Mouse (Mus musculus): ENCODE results near the gene Abcg4. TPM values are rescaled to one million over a fixed set of nuclear protein-coding genes. Genes with fewer than 3 reads are reported as not detected.

Gene Abcg4
- total and polyA plus RNA-seq, 3 experiments = 0.23 to 1.1 (median 0.72) TPM

DNA sequence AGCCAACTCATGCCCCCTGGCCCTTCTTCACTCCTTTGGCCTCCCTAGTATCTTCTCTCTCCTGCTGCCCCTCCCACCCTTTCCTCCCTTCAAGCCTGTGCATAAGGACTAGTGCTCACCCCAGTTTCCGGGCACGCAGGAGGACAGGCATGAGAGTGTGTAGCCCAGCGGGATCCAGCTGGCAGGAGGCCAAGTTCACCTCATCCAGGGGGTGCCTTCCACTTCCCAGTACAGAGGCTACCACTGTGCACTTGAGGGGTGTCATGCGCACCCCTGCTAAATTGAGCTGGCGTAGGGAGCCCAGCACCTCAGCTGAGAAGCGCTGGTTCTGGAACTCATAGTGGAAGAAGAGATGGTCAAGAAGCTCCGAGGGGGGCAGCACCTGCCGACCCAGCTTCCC is 32.2 kb downstream of the Abcg4 start:
- DNase-seq (ENCODE audit: extremely low read depth) = no peak
- TF ChIP-seq SMC3 (IDR thresholded peaks at IDR 0.05; ENCODE audit: low read depth, low read length) (no peak), MEF2A (IDR thresholded peaks at IDR 0.05; ENCODE audit: borderline replicate concordance, low read depth, low read length) (no peak)
- Histone ChIP-seq H3K36me3 (replicated peaks in 1 of 2; ENCODE audit: control insufficient read depth in 1 of 2, insufficient read depth in 1 of 2, low read length in 1 of 2) (peaks cover 16 to 77% of the 10 kb centered on the region in 2 experiments), H3K27ac (ENCODE audit: insufficient read depth, low read depth) (no peak overlapping the region), H3K4me3 (replicated peaks in 1 of 3; ENCODE audit: low read depth in 2 of 3, low read length in 2 of 3, poor library complexity in 1 of 3) (no peak overlapping the region), H3K27me3 (replicated peaks) (no peaks in the 10 kb centered on the region), H3K9ac (ENCODE audit: insufficient read depth, low read depth) (no peak overlapping the region), H3K4me2 (ENCODE audit: insufficient read depth, low read depth, poor library complexity, severe bottlenecking) (no peak overlapping the region), H3K79me2 (replicated peaks; ENCODE audit: control insufficient read depth, extremely low read depth, insufficient read depth, poor library complexity, severe bottlenecking) (no peaks in the 10 kb centered on the region), H3K4me1 (ENCODE audit: control insufficient read depth in 1 of 2, insufficient read depth in 2 of 2) (peaks cover 2 to 20% of the 10 kb centered on the region in 2 experiments; a peak in 2 of 4 replicates), H3K9me3 (replicated peaks; ENCODE audit: low read length) (no peaks in the 10 kb centered on the region)
- dilution Hi-C loops (cut with MboI; ENCODE audit: extremely low pct_ligation_motif_present, extremely low pct_unique_long_range_greater_than_20kb, low sequenced_read_pairs) = no loop called here
- in situ Hi-C loops (cut with MboI; ENCODE audit: low pct_ligation_motif_present, low pct_unique_long_range_greater_than_20kb, low sequenced_read_pairs) = no loop called here

DNA sequence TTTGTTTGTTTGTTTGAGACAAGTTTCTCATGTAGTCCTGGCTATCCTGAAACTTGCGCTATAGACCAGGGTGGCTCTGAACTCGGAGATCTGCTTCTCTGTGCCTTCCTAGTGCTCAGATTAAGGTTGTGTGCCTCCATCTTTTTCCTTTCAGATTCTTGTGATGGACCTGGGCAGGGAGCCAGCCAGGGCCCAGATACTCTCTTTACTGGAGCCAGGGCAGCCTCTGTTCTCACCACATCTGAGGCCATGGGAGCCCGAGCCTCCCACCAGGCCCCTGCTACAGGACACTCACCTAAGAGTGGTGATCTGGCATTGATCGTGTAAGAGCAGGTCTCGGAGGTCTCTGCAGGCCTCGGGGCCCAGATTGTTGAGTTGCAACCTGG is 33.3 kb downstream of the Abcg4 start:
- dilution Hi-C loops (cut with MboI; ENCODE audit: extremely low pct_ligation_motif_present, extremely low pct_unique_long_range_greater_than_20kb, low sequenced_read_pairs) = no loop called here
- no peak overlapping the region for H3K4me3 ChIP-seq (replicated peaks in 1 of 3; ENCODE audit: low read depth in 2 of 3, low read length in 2 of 3, poor library complexity in 1 of 3)
- no peak for DNase-seq (ENCODE audit: extremely low read depth)
- TF ChIP-seq EP300 (IDR thresholded peaks at IDR 0.05; ENCODE audit: low read length) (no peak), CHD1 (IDR thresholded peaks at IDR 0.05; ENCODE audit: low read depth, low read length) (no peak), USF1 (IDR thresholded peaks at IDR 0.05; ENCODE audit: low read depth, low read length) (no peak), ZNF384 (IDR thresholded peaks at IDR 0.05; ENCODE audit: low read depth, low read length) (no peak)
- peaks cover 2 to 20% of the 10 kb centered on the region in 2 experiments; a peak in 2 of 4 replicates for H3K4me1 ChIP-seq (ENCODE audit: control insufficient read depth in 1 of 2, insufficient read depth in 2 of 2)
- no peaks in the 10 kb centered on the region for H3K9me3 ChIP-seq (replicated peaks; ENCODE audit: low read length)
- H3K27me3 ChIP-seq (replicated peaks) = no peaks in the 10 kb centered on the region
- H3K36me3 ChIP-seq (replicated peaks in 1 of 2; ENCODE audit: control insufficient read depth in 1 of 2, insufficient read depth in 1 of 2, low read length in 1 of 2) = peaks cover 16 to 69% of the 10 kb centered on the region in 2 experiments
- H3K79me2 ChIP-seq (replicated peaks; ENCODE audit: control insufficient read depth, extremely low read depth, insufficient read depth, poor library complexity, severe bottlenecking) = no peaks in the 10 kb centered on the region
- in situ Hi-C loops (cut with MboI; ENCODE audit: low pct_ligation_motif_present, low pct_unique_long_range_greater_than_20kb, low sequenced_read_pairs) = no loop called here
- H3K4me2 ChIP-seq (ENCODE audit: insufficient read depth, low read depth, poor library complexity, severe bottlenecking) = no peak overlapping the region
- H3K9ac ChIP-seq (ENCODE audit: insufficient read depth, low read depth) = no peak overlapping the region
- no peak overlapping the region for H3K27ac ChIP-seq (ENCODE audit: insufficient read depth, low read depth)

DNA sequence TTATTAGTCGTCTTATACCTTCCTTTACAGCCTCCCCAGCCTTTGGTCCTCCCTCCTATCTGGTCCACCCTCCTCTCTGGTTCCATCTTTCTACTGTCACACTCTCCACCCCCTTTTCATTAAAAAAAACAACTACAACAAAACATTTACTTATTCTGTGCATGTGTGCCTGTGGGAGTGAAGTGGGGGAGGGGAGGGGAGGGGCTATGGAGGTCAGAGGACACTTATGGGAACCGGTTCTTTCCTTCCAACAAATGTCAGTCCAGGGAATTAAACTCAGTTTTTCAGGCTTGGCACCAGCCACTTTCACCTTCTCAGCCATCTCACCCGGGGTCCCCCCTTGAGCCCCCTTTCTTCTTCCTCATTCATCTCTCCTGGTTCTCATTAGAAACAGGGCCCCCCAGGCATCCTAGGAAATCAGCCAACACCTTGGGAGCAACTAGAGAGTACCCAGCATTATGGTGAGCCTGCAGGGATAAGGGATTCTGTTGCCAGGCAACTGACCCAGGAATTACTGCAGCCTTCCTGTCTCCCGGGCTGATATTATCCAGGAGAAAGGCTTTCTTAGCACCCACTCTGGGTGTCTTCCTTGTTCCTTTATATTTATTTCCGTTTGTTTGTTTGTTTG is 33.8 kb downstream of the Abcg4 start:
- TF ChIP-seq ZMIZ1 (IDR thresholded peaks at IDR 0.05; ENCODE audit: low read depth, low read length) = no peak
- no peak for TF ChIP-seq GABPA (IDR thresholded peaks at IDR 0.05; ENCODE audit: insufficient replicate concordance, low read depth, low read length)
- no peak for TF ChIP-seq EP300 (IDR thresholded peaks at IDR 0.05; ENCODE audit: low read length)
- no peak for TF ChIP-seq CTCF (conservative IDR thresholded peaks at IDR 0.05 in 1 of 2, IDR thresholded peaks at IDR 0.05 in 1 of 2; ENCODE audit: low read depth in 2 of 2, low read length in 2 of 2)
- TF ChIP-seq MAFK (IDR thresholded peaks at IDR 0.05; ENCODE audit: insufficient replicate concordance, low read length) = no peak
- TF ChIP-seq IRF4 (IDR thresholded peaks at IDR 0.05; ENCODE audit: low read depth, low read length) = no peak
- Histone ChIP-seq H3K9me3 (replicated peaks; ENCODE audit: low read length) (no peaks in the 10 kb centered on the region), H3K79me2 (replicated peaks; ENCODE audit: control insufficient read depth, extremely low read depth, insufficient read depth, poor library complexity, severe bottlenecking) (no peaks in the 10 kb centered on the region), H3K36me3 (replicated peaks in 1 of 2; ENCODE audit: control insufficient read depth in 1 of 2, insufficient read depth in 1 of 2, low read length in 1 of 2) (peaks cover 16 to 66% of the 10 kb centered on the region in 2 experiments), H3K27ac (ENCODE audit: insufficient read depth, low read depth) (no peak overlapping the region), H3K4me2 (ENCODE audit: insufficient read depth, low read depth, poor library complexity, severe bottlenecking) (no peak overlapping the region), H3K27me3 (replicated peaks) (no peaks in the 10 kb centered on the region), H3K4me1 (ENCODE audit: control insufficient read depth in 1 of 2, insufficient read depth in 2 of 2) (peaks cover 2 to 22% of the 10 kb centered on the region in 2 experiments; a peak in 2 of 4 replicates), H3K9ac (ENCODE audit: insufficient read depth, low read depth) (no peak overlapping the region), H3K4me3 (replicated peaks in 1 of 3; ENCODE audit: low read depth in 2 of 3, low read length in 2 of 3, poor library complexity in 1 of 3) (no peak overlapping the region)
- dilution Hi-C loops (cut with MboI; ENCODE audit: extremely low pct_ligation_motif_present, extremely low pct_unique_long_range_greater_than_20kb, low sequenced_read_pairs) (no loop called here), in situ Hi-C loops (cut with MboI; ENCODE audit: low pct_ligation_motif_present, low pct_unique_long_range_greater_than_20kb, low sequenced_read_pairs) (no loop called here)
- no peak for DNase-seq (ENCODE audit: extremely low read depth)

All from CH12.LX (cell line).